Mouse (Mus musculus): ENCODE data around the gene Trim47. TPM values are rescaled to one million over a fixed set of nuclear protein-coding genes. Genes with fewer than 3 reads are reported as not detected.
"Not testable (repeated sequence)": the region's sequence is repeated elsewhere in the genome, so short reads cannot be mapped to it uniquely, and the experiment has no call there.

Trim47 gene
- polyA plus RNA-seq, 1 experiment from 2014 or later, result 3.0 TPM

DNA sequence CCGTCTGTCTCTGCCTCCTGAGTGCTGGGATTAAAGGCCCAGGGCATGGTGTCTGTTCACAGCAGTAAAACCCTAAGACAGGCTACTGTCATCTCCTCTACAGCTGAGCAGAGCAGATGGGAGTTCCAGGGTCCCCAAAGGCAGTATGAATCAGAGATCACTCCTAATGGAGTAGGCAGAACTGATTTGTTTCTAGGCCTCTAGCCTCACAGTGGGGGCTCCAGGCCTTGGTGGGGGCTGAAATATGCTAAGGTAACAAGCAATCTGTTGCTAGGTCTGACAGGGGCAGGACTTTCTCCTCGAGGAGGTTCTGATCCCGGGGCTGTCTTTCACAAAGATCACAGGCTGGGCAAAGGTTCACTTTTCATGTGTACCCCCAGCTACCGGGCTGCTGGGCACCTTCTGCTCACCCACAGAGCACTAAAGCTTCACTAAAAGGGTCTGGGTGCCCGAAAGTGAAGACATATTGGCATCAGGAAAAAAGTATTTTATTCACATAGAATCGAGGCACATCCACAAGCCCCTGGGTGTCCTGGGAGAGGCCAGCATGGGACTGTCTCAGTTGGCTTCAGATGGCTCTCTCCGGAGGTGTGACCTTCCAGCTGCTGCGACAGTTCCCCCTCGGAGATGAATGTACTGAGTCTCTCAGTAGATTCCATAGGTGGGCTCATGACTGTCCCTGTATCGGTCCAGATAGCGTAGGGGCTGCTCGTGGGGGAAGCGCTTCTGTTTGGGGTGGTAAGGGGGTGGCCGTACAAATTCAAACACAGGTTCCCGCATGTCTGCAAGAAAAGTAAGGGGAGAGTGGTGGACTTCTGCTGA is 4.5 kb upstream of the Trim47 start:
- H3K4me3 ChIP-seq (ENCODE audit: low read depth, low read length), result no peak overlapping the region; the same call in 1 of the 2 replicates
- peak overlapping the region; percentile 73 for H3K9ac ChIP-seq (ENCODE audit: low read depth, low read length)
- no peak for ATAC-seq (ENCODE audit: low FRiP score)
- no peaks in the 10 kb centered on the region for H3K9me3 ChIP-seq (ENCODE audit: control insufficient read depth, low read length)
- WGBS, result 83% methylated on average over 15 of the region's 15 CpGs
- H3K4me2 ChIP-seq (replicated peaks; ENCODE audit: low read depth, low read length), result peak overlapping the region; percentile 78
- DNase-seq (ENCODE audit: low spot score), result no peak
- no peak overlapping the region for H3K27ac ChIP-seq (ENCODE audit: low read depth, low read length)
- 0 out of 2 replicates have a peak, but pooled peaks cover 10% of the 10 kb centered on the region for H3K36me3 ChIP-seq (ENCODE audit: control insufficient read depth, insufficient read depth, low read length)
- H3K4me1 ChIP-seq (replicated peaks; ENCODE audit: control insufficient read depth, insufficient read depth, low read length), result peaks cover 4% of the 10 kb centered on the region; the same call in 1 of the 2 replicates
- no peaks in the 10 kb centered on the region for H3K27me3 ChIP-seq (ENCODE audit: control insufficient read depth, insufficient read depth, low read length)

DNA sequence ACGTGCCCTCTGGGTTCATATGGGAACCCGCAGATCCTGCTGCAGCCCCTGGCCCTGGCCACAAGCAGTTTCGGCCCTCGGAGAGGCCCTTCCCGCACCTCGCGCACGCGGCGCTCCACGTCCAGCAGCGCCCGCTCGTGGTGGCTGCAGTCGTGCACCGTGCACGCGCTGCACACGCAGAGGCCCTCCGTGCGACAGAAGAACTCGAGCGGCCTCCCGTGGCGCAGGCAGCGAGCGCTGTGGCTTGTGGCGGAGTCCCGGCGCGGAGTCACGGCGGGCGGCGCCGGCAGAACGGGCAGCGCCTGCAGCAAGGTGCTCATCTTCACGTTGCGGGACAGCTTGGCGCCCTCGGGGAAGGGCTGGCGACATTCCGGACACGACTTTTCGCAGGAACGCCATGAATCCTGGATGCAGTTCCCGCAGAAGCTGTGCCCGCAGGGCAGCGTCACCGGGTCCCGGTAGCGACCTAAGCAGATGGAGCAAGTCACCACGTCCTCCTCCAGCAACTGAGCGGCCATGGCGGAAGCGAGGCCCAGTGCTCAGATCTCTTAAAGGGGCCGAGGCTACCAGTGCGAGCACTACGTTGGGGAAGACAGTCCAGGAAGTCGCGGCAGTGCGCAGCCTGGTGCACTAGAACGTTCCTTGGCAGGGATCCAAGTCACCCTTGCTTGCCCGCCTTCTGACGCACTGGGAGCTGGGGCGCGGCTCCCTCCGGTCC is 3.6 kb upstream of the Trim47 start, which contains the start of gene Trim65:
Trim65 (minus strand) TSS at position 641 of the 718 bp plus-strand sequence.
- Histone ChIP-seq H3K36me3 (ENCODE audit: control insufficient read depth, insufficient read depth, low read length) (0 out of 2 replicates have a peak, but pooled peaks cover 10% of the 10 kb centered on the region), H3K4me3 (ENCODE audit: low read depth, low read length) (peak within 1 kb of the TSS; percentile 52), H3K4me1 (replicated peaks; ENCODE audit: control insufficient read depth, insufficient read depth, low read length) (peaks cover 4% of the 10 kb centered on the region; the same call in 1 of the 2 replicates), H3K27me3 (ENCODE audit: control insufficient read depth, insufficient read depth, low read length) (no peaks in the 10 kb centered on the region), H3K9me3 (ENCODE audit: control insufficient read depth, low read length) (no peaks in the 10 kb centered on the region), H3K4me2 (replicated peaks; ENCODE audit: low read depth, low read length) (peak within 1 kb of the TSS; percentile 78), H3K27ac (ENCODE audit: low read depth, low read length) (peak within 1 kb of the TSS; percentile 82), H3K9ac (ENCODE audit: low read depth, low read length) (peak within 1 kb of the TSS; percentile 73)
- DNase-seq (ENCODE audit: low spot score) (peak; percentile 90), ATAC-seq (ENCODE audit: low FRiP score) (peak; percentile 82)
- 3% methylated on average over 69 of the region's 69 CpGs for WGBS

DNA sequence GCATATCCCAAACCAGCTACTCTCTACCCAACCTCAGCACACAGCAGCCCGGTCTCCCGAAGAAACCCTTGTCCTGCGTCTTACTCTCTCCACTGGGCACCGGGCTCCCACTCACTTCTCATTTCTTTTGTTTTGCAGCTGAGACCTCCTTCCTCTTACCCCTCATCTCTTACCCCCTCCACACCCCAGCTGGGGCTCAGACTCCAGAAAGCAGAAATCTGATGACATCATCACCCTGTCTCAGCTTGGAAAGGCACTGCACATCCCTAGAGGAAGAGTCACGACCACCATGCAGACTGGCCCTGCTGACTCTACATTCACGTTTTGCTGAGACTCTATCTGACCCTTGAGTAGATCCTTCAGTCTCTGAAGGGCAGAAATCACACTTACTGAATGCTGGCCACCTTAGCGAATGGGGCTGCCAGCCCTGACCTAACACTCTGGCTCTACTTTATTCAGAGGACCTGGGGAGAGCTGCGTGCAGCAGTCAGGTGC is 3.0 kb upstream of the Trim47 start:
- Histone ChIP-seq H3K4me1 (replicated peaks; ENCODE audit: control insufficient read depth, insufficient read depth, low read length) (peaks cover 4% of the 10 kb centered on the region; the same call in 1 of the 2 replicates), H3K9ac (ENCODE audit: low read depth, low read length) (peak overlapping the region; percentile 73), H3K36me3 (ENCODE audit: control insufficient read depth, insufficient read depth, low read length) (0 out of 2 replicates have a peak, but pooled peaks cover 10% of the 10 kb centered on the region), H3K4me2 (replicated peaks; ENCODE audit: low read depth, low read length) (peak overlapping the region; percentile 78), H3K4me3 (ENCODE audit: low read depth, low read length) (peak overlapping the region; percentile 52), H3K27ac (ENCODE audit: low read depth, low read length) (peak overlapping the region; percentile 82), H3K9me3 (ENCODE audit: control insufficient read depth, low read length) (no peaks in the 10 kb centered on the region), H3K27me3 (ENCODE audit: control insufficient read depth, insufficient read depth, low read length) (no peaks in the 10 kb centered on the region)
- 42% methylated on average over 8 of the region's 8 CpGs for WGBS
- peak; percentile 62 for DNase-seq (ENCODE audit: low spot score)
- ATAC-seq (ENCODE audit: low FRiP score), result peak; percentile 55

DNA sequence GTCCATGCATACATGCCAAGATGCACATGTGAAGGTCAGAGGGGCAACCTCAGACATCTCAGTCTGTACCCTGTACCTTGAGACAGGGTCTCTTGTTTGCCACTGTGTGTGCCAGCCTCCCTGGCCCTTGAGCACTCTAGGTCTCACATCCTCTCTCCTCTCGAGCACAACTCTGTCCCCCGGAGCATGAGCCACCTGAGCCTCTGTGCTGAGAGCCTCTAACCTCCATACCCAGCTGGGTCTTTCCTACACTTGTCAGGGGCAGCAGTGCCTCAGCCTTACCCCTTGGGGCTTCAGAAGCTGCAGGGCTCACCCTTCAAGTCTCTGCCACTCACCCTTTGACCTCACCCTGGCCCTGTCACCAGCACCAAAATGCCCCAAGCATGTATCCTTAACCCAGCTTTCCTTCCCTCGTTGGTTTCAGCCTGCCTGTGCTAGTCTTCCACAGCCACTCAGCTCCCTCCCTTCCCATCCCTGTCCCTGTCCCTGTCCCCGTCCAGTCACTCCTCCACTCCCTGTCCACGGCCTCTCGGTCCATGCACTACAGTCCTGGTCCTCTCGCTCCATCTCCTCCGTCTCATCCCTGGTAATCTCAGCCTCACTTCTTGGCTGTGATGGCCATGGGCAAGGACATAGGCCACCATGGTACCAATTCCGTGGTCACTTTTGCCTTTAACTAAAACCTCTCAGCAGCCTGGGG is 2.2 kb upstream of the Trim47 start:
- Histone ChIP-seq H3K4me1 (replicated peaks; ENCODE audit: control insufficient read depth, insufficient read depth, low read length) (peaks cover 4% of the 10 kb centered on the region; the same call in 1 of the 2 replicates), H3K36me3 (ENCODE audit: control insufficient read depth, insufficient read depth, low read length) (0 out of 2 replicates have a peak, but pooled peaks cover 7% of the 10 kb centered on the region), H3K27ac (ENCODE audit: low read depth, low read length) (no peak overlapping the region), H3K27me3 (ENCODE audit: control insufficient read depth, insufficient read depth, low read length) (no peaks in the 10 kb centered on the region), H3K9me3 (ENCODE audit: control insufficient read depth, low read length) (no peaks in the 10 kb centered on the region), H3K9ac (ENCODE audit: low read depth, low read length) (no peak overlapping the region), H3K4me2 (replicated peaks; ENCODE audit: low read depth, low read length) (no peak overlapping the region), H3K4me3 (ENCODE audit: low read depth, low read length) (no peak overlapping the region)
- no peak for ATAC-seq (ENCODE audit: low FRiP score)
- WGBS, result 77% methylated on average over 9 of the region's 9 CpGs
- DNase-seq (ENCODE audit: low spot score), result no peak

DNA sequence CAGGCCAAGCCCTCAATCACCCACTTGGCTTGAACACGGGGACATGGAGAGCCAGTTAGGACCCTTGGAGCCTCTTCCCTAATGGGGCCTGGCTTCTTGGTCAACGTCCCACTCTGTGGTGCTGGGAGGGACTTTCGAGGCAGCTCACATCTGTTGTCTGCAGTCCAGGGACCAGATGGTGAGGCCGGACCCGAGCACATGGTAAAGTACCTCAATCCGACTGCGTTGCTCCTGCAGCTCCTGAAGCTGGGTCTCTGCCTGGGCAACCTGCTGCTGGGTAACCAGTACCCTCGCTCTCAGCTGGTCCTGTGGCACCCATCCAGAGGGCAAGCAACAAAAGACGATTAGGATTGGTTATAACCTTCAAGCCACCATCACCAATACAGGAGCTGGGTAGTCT is 976 bp upstream of the Trim47 start:
- Histone ChIP-seq H3K4me3 (ENCODE audit: low read depth, low read length) (no peak overlapping the region), H3K4me2 (replicated peaks; ENCODE audit: low read depth, low read length) (no peak overlapping the region), H3K4me1 (replicated peaks; ENCODE audit: control insufficient read depth, insufficient read depth, low read length) (peaks cover 4% of the 10 kb centered on the region; the same call in 1 of the 2 replicates), H3K27me3 (ENCODE audit: control insufficient read depth, insufficient read depth, low read length) (no peaks in the 10 kb centered on the region), H3K36me3 (ENCODE audit: control insufficient read depth, insufficient read depth, low read length) (0 out of 2 replicates have a peak, but pooled peaks cover 6% of the 10 kb centered on the region), H3K27ac (ENCODE audit: low read depth, low read length) (no peak overlapping the region), H3K9me3 (ENCODE audit: control insufficient read depth, low read length) (no peaks in the 10 kb centered on the region), H3K9ac (ENCODE audit: low read depth, low read length) (no peak overlapping the region)
- no peak for ATAC-seq (ENCODE audit: low FRiP score)
- DNase-seq (ENCODE audit: low spot score), result no peak
- WGBS, result 78% methylated on average over 9 of the region's 9 CpGs

DNA sequence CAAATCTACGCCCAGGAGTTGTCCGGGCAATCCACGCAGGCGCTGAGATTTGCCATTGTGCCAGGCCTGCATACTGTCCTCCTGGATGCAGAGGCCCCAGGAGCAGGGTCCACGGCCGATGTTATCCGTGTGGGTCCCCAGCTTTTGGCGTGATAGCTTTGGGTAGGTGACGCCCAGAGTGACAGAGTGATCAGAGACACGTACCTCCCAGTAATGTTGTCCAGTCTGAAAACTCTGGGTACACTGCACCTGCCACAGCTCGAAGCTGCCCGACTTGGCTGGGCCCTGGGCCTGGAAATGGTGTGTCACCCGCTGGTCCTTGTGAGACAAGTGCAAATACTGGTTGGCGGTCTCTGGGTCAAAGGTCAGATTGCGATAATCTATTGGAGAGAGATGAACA is 749 bp downstream of the Trim47 start:
- DNase-seq (ENCODE audit: low spot score) (no peak), ATAC-seq (ENCODE audit: low FRiP score) (no peak)
- H3K9ac ChIP-seq (ENCODE audit: low read depth, low read length), result no peak overlapping the region
- no peaks in the 10 kb centered on the region for H3K36me3 ChIP-seq (ENCODE audit: control insufficient read depth, insufficient read depth, low read length)
- no peaks in the 10 kb centered on the region for H3K9me3 ChIP-seq (ENCODE audit: control insufficient read depth, low read length)
- H3K4me2 ChIP-seq (replicated peaks; ENCODE audit: low read depth, low read length), result no peak overlapping the region
- no peak overlapping the region for H3K4me3 ChIP-seq (ENCODE audit: low read depth, low read length)
- no peaks in the 10 kb centered on the region for H3K27me3 ChIP-seq (ENCODE audit: control insufficient read depth, insufficient read depth, low read length)
- no peak overlapping the region for H3K27ac ChIP-seq (ENCODE audit: low read depth, low read length)
- WGBS, result 94% methylated on average over 15 of the region's 15 CpGs
- H3K4me1 ChIP-seq (replicated peaks; ENCODE audit: control insufficient read depth, insufficient read depth, low read length), result peaks cover 4% of the 10 kb centered on the region; the same call in 1 of the 2 replicates

DNA sequence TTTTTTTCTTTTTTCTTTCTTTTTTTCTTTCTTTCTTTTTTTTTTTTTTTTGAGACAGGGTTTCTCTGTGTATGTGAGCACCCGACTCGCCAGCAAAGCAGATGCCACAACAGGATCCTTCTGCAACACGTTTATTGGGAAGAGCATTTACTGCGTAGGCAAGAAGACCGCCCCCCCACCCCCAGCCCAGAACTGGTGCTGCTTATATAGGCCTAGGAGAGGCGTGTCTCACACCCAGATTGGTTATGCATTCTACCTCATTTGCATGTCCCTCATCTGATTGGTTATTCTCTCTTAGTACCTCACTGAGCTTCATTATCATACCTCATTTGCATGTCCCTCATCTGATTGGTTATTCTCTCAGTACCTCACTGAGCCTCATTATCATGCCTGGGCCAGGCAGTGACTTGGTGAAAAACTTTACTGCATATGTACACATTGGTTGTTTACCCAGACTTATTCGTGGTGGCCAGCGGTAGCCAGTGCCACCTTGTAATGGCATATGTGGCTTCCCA is 5.2 kb downstream of the Trim47 start:
- not testable (repeated sequence) for H3K9me3 ChIP-seq (ENCODE audit: control insufficient read depth, low read length); H3K4me1 ChIP-seq (replicated peaks; ENCODE audit: control insufficient read depth, insufficient read depth, low read length); H3K36me3 ChIP-seq (ENCODE audit: control insufficient read depth, insufficient read depth, low read length); H3K27me3 ChIP-seq (ENCODE audit: control insufficient read depth, insufficient read depth, low read length); H3K4me2 ChIP-seq (replicated peaks; ENCODE audit: low read depth, low read length); ATAC-seq (ENCODE audit: low FRiP score); H3K4me3 ChIP-seq (ENCODE audit: low read depth, low read length); DNase-seq (ENCODE audit: low spot score); H3K27ac ChIP-seq (ENCODE audit: low read depth, low read length); H3K9ac ChIP-seq (ENCODE audit: low read depth, low read length)
- 91% methylated on average over 8 of the region's 8 CpGs for WGBS

DNA sequence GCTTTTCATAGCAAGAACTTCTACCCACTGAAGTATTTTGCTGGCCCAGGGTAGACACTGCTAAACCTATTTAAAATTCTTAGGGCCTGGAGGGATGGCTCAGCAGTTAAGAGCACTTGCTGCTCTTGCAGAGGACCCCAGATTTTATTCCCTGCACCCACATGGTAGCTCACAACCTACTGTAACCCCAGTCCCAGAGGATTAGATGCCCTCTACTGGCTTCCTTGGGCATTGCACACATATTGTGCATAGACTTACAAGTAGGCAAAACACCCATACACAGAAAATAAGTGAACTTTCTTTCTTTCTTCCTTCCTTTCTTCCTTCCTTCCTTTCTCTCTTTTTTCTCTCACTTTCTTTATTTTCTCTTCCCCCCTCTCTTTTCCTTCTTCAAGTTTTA is 9.2 kb downstream of the Trim47 start:
- Histone ChIP-seq H3K9me3 (ENCODE audit: control insufficient read depth, low read length) (no peaks in the 10 kb centered on the region), H3K27me3 (ENCODE audit: control insufficient read depth, insufficient read depth, low read length) (no peaks in the 10 kb centered on the region), H3K4me3 (ENCODE audit: low read depth, low read length) (no peak overlapping the region), H3K36me3 (ENCODE audit: control insufficient read depth, insufficient read depth, low read length) (no peaks in the 10 kb centered on the region), H3K27ac (ENCODE audit: low read depth, low read length) (no peak overlapping the region), H3K4me1 (replicated peaks; ENCODE audit: control insufficient read depth, insufficient read depth, low read length) (no peaks in the 10 kb centered on the region), H3K4me2 (replicated peaks; ENCODE audit: low read depth, low read length) (no peak overlapping the region), H3K9ac (ENCODE audit: low read depth, low read length) (no peak overlapping the region)
- DNase-seq (ENCODE audit: low spot score), result no peak
- no peak for ATAC-seq (ENCODE audit: low FRiP score)
